Mouse (Mus musculus) cerebellum, adult 2 months (tissue): ENCODE measurements around the gene Dapk2.

Experiments used
- CTCF ChIP-seq: fragments of 200-500 bp; IDR thresholded peaks from 2 replicates; pipeline ENCODE4 v1.5.1; 2011; ENCODE audit warnings: low read depth, mild to moderate bottlenecking, control low read depth, low read length, moderate library complexity, borderline replicate concordance; ENCODE audit not compliant: insufficient read depth
- POLR2A ChIP-seq: fragments of 200-500 bp; IDR thresholded peaks from 2 replicates; pipeline ENCODE4 v1.6.1; 2011; ENCODE audit warnings: low read length, control low read depth, borderline replicate concordance; ENCODE audit not compliant: insufficient read depth

- no peak for TF ChIP-seq CTCF
- no peak for TF ChIP-seq POLR2A
Measured at GRCm38 (mm10) chr9:66120106-66120505, 37.9 kb upstream of the Dapk2 start.
